Mouse (Mus musculus): ENCODE results near the gene Kbtbd7. TPM values are rescaled to one million over a fixed set of nuclear protein-coding genes. Genes with fewer than 3 reads are reported as not detected.
A peak's percentile ranks its signal among the peaks of the same experiment; 100 is the strongest.

The Kbtbd7 gene
- total and polyA plus RNA-seq, 3 experiments, result 2.7 to 3.8 TPM; not detected in 1

DNA sequence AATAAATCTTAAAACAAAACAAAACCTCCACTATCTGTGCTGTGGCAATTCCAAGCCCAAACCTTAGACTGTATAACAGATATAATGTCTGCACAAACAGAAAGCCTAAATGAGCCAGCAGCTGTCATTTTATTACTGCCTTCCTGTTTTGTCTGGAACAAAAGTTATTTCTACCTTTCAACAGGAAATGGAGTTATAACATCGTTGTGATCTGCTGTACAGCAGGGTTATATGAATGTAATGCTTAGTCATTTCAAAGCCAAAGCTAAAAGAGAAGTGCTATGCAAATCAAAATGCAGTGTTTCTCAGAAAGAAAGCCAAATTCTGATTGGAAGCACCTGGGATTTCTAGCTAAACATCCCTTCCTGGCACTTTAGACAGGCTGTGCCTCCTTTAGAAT is 33.0 kb upstream of the Kbtbd7 start:
- DNase-seq (ENCODE audit: low read depth, low spot score), result peak; percentile 54
- H3K79me2 ChIP-seq (ENCODE audit: control insufficient read depth, insufficient read depth, low read length, poor library complexity), result peaks cover 21% of the 10 kb centered on the region
- H3K4me1 ChIP-seq (ENCODE audit: control insufficient read depth in 1 of 2, insufficient read depth in 2 of 2, low read length in 2 of 2), result peaks cover 7 to 8% of the 10 kb centered on the region in 2 experiments; a peak in 3 of 4 replicates
- H3K27ac ChIP-seq (ENCODE audit: control insufficient read depth, low read depth, low read length), result no peak overlapping the region
- peak overlapping the region; percentile 27; the same call in 1 of the 2 replicates for H3K9ac ChIP-seq (ENCODE audit: control insufficient read depth, low read depth, low read length, poor library complexity, severe bottlenecking)
- 0 out of 4 replicates have a peak overlapping the region, but pooled peaks of 1 of the 2 experiments have one; percentile 20 for H3K4me3 ChIP-seq (ENCODE audit: control insufficient read depth in 1 of 2, insufficient read depth in 1 of 2, low read depth in 2 of 2, low read length in 2 of 2)
- peaks cover 0 to 18% of the 10 kb centered on the region in 2 experiments; a peak in 3 of 4 replicates for H3K36me3 ChIP-seq (ENCODE audit: control insufficient read depth in 1 of 2, insufficient read depth in 2 of 2, low read length in 2 of 2)
- TF ChIP-seq ELF1 (IDR thresholded peaks at IDR 0.05; ENCODE audit: low read depth, low read length), result 0 out of 2 replicates have a peak, but pooled peaks have one; percentile 7
- no peak for TF ChIP-seq MAFK (IDR thresholded peaks at IDR 0.05; ENCODE audit: borderline replicate concordance, low read depth, low read length)
- no peak for TF ChIP-seq NRF1 (IDR thresholded peaks at IDR 0.05; ENCODE audit: insufficient read depth, low read depth, low read length, poor library complexity, severe bottlenecking)
- 0 out of 2 replicates have a peak, but pooled peaks have one; percentile 20 for TF ChIP-seq HCFC1 (IDR thresholded peaks at IDR 0.05; ENCODE audit: low read depth, low read length)
- TF ChIP-seq BHLHE40 (IDR thresholded peaks at IDR 0.05; ENCODE audit: borderline replicate concordance, low read depth, low read length), result no peak
- TF ChIP-seq EP300 (IDR thresholded peaks at IDR 0.05; ENCODE audit: low read depth in 1 of 2, low read length in 2 of 2), result peak in 1 of 2 experiments; percentile 25; a peak in 1 of 4 replicates
- no peak for TF ChIP-seq NELFE (IDR thresholded peaks at IDR 0.05; ENCODE audit: low read depth, low read length)
- TF ChIP-seq USF2 (IDR thresholded peaks at IDR 0.05; ENCODE audit: borderline replicate concordance in 1 of 2, insufficient read depth in 1 of 2, low read depth in 1 of 2, low read length in 2 of 2), result no peak
- TF ChIP-seq TAL1 (IDR thresholded peaks at IDR 0.05; ENCODE audit: low read length), result no peak
- TF ChIP-seq RCOR1 (IDR thresholded peaks at IDR 0.05; ENCODE audit: low read depth, low read length), result 0 out of 2 replicates have a peak, but pooled peaks have one; percentile 30
- peak; percentile 38; the same call in 1 of the 2 replicates for TF ChIP-seq ETS1 (IDR thresholded peaks at IDR 0.05; ENCODE audit: low read depth, low read length)
- no peak for TF ChIP-seq JUND (IDR thresholded peaks at IDR 0.05; ENCODE audit: low read depth, low read length)
- no peak for TF ChIP-seq POLR2AphosphoS5 (IDR thresholded peaks at IDR 0.05; ENCODE audit: borderline replicate concordance, low read depth, low read length)
- no peaks in the 10 kb centered on the region for H3K27me3 ChIP-seq (ENCODE audit: control insufficient read depth in 1 of 2, insufficient read depth in 2 of 2, low read length in 2 of 2)
- no peaks in the 10 kb centered on the region for H3K9me3 ChIP-seq (replicated peaks; ENCODE audit: insufficient read depth, low read length)

- Histone ChIP-seq H3K4me3 (ENCODE audit: control insufficient read depth in 1 of 2, insufficient read depth in 1 of 2, low read depth in 2 of 2, low read length in 2 of 2) (no peak overlapping the region), H3K79me2 (ENCODE audit: control insufficient read depth, insufficient read depth, low read length, poor library complexity) (peaks cover 9% of the 10 kb centered on the region)
- DNase-seq (ENCODE audit: low read depth, low spot score), result peak; percentile 69
These were observed 31.7 kb upstream of the Kbtbd7 start for GRCm38 (mm10) chr14:79394564-79394963.

More at GRCm38 (mm10) chr14:79394564-79394963, 31.7 kb upstream of the Kbtbd7 start:
- TF ChIP-seq UBTF (IDR thresholded peaks at IDR 0.05; ENCODE audit: borderline replicate concordance, insufficient read depth, low read depth, low read length) (no peak), CTCF (IDR thresholded peaks at IDR 0.05 in 2 of 3, conservative IDR thresholded peaks at IDR 0.05 in 1 of 3; ENCODE audit: control insufficient read depth in 1 of 3, insufficient read depth in 1 of 3, low read depth in 2 of 3, low read length in 3 of 3, poor library complexity in 1 of 3, severe bottlenecking in 1 of 3) (peak in 1 of 3 experiments; percentile 30; a peak in 3 of 6 replicates), RAD21 (IDR thresholded peaks at IDR 0.05; ENCODE audit: low read depth, low read length) (peak; percentile 36), SMC3 (IDR thresholded peaks at IDR 0.05; ENCODE audit: low read depth, low read length) (peak; percentile 38), USF2 (IDR thresholded peaks at IDR 0.05; ENCODE audit: borderline replicate concordance in 1 of 2, insufficient read depth in 1 of 2, low read depth in 1 of 2, low read length in 2 of 2) (no peak), RCOR1 (IDR thresholded peaks at IDR 0.05; ENCODE audit: low read depth, low read length) (no peak), MAX (IDR thresholded peaks at IDR 0.05; ENCODE audit: low read length) (no peak), CHD1 (IDR thresholded peaks at IDR 0.05; ENCODE audit: low read depth, low read length) (no peak)
- H3K4me1 ChIP-seq (ENCODE audit: control insufficient read depth in 1 of 2, insufficient read depth in 2 of 2, low read length in 2 of 2), result peaks cover 0 to 2% of the 10 kb centered on the region in 2 experiments; a peak in 3 of 4 replicates
- H3K27me3 ChIP-seq (ENCODE audit: control insufficient read depth in 1 of 2, insufficient read depth in 2 of 2, low read length in 2 of 2), result no peaks in the 10 kb centered on the region
- H3K27ac ChIP-seq (ENCODE audit: control insufficient read depth, low read depth, low read length), result no peak overlapping the region
- no peaks in the 10 kb centered on the region for H3K9me3 ChIP-seq (replicated peaks; ENCODE audit: insufficient read depth, low read length)
- no peak overlapping the region for H3K9ac ChIP-seq (ENCODE audit: control insufficient read depth, low read depth, low read length, poor library complexity, severe bottlenecking)
- H3K36me3 ChIP-seq (ENCODE audit: control insufficient read depth in 1 of 2, insufficient read depth in 2 of 2, low read length in 2 of 2), result peaks cover 0 to 14% of the 10 kb centered on the region in 2 experiments; a peak in 2 of 4 replicates

Measured in MEL (cell line).